Mouse (Mus musculus): ENCODE data around the gene Mlycd. TPM values are rescaled to one million over a fixed set of nuclear protein-coding genes. Genes with fewer than 3 reads are reported as not detected.

Gene Mlycd
- total RNA-seq, 1 experiment = 4.9 TPM

- no peak for TF ChIP-seq CHD2 (IDR thresholded peaks at IDR 0.05; ENCODE audit: low read depth, low read length)
- in situ Hi-C loops (cut with MboI; ENCODE audit: low sequenced_read_pairs in 2 of 2, unreplicated experiment in 2 of 2) = no loop called here
- Histone ChIP-seq H3K4me1 (ENCODE audit: control insufficient read depth in 2 of 2, insufficient read depth in 2 of 2, low read length in 2 of 2, poor library complexity in 1 of 2) (peaks cover 0 to 8% of the 10 kb centered on the region in 2 experiments; a peak in 1 of 4 replicates), H3K9me3 (ENCODE audit: control insufficient read depth, insufficient read depth, low read depth, low read length) (no peaks in the 10 kb centered on the region), H3K36me3 (ENCODE audit: control insufficient read depth, insufficient read depth, low read length, poor library complexity, severe bottlenecking) (no peaks in the 10 kb centered on the region), H3K4me3 (ENCODE audit: insufficient read depth in 1 of 2, low read depth in 1 of 2, low read length in 2 of 2, poor library complexity in 1 of 2, severe bottlenecking in 1 of 2) (no peak overlapping the region), H3K27ac (ENCODE audit: insufficient read depth, low read depth, low read length, poor library complexity, severe bottlenecking) (no peak overlapping the region), H3K9ac (ENCODE audit: insufficient read depth, low read depth, low read length, poor library complexity, severe bottlenecking) (no peak overlapping the region)
- DNase-seq (ENCODE audit: low read depth, low spot score) = no peak
Observed at GRCm38 (mm10) chr8:119426069-119426735, 31.5 kb downstream of the Mlycd start.

GRCm38 (mm10) chr8:119427634-119428349, 33.1 kb downstream of the Mlycd start:
- no peak overlapping the region for H3K9ac ChIP-seq (ENCODE audit: insufficient read depth, low read depth, low read length, poor library complexity, severe bottlenecking)
- H3K4me3 ChIP-seq (ENCODE audit: insufficient read depth in 1 of 2, low read depth in 1 of 2, low read length in 2 of 2, poor library complexity in 1 of 2, severe bottlenecking in 1 of 2) = no peak overlapping the region
- H3K4me1 ChIP-seq (ENCODE audit: control insufficient read depth in 2 of 2, insufficient read depth in 2 of 2, low read length in 2 of 2, poor library complexity in 1 of 2) = peaks cover 0 to 5% of the 10 kb centered on the region in 2 experiments; a peak in 1 of 4 replicates
- no peaks in the 10 kb centered on the region for H3K36me3 ChIP-seq (ENCODE audit: control insufficient read depth, insufficient read depth, low read length, poor library complexity, severe bottlenecking)
- in situ Hi-C loops (cut with MboI; ENCODE audit: low sequenced_read_pairs in 2 of 2, unreplicated experiment in 2 of 2) = no loop called here
- no peak for DNase-seq (ENCODE audit: low read depth, low spot score)
- no peak overlapping the region for H3K27ac ChIP-seq (ENCODE audit: insufficient read depth, low read depth, low read length, poor library complexity, severe bottlenecking)
- TF ChIP-seq CHD2 (IDR thresholded peaks at IDR 0.05; ENCODE audit: low read depth, low read length) = no peak
- TF ChIP-seq HCFC1 (IDR thresholded peaks at IDR 0.05; ENCODE audit: borderline replicate concordance, insufficient read depth, low read length) = no peak
- no peak for TF ChIP-seq ZC3H11A (IDR thresholded peaks at IDR 0.05; ENCODE audit: borderline replicate concordance, low read depth, low read length)
- no peak for TF ChIP-seq ZNF384 (IDR thresholded peaks at IDR 0.05; ENCODE audit: low read depth, low read length)
- TF ChIP-seq MAFK (IDR thresholded peaks at IDR 0.05; ENCODE audit: insufficient read depth, low read depth, low read length) = no peak
- no peaks in the 10 kb centered on the region for H3K9me3 ChIP-seq (ENCODE audit: control insufficient read depth, insufficient read depth, low read depth, low read length)

- H3K9ac ChIP-seq (ENCODE audit: insufficient read depth, low read depth, low read length, poor library complexity, severe bottlenecking) = no peak overlapping the region
- H3K27ac ChIP-seq (ENCODE audit: insufficient read depth, low read depth, low read length, poor library complexity, severe bottlenecking) = no peak overlapping the region
- no peaks in the 10 kb centered on the region for H3K36me3 ChIP-seq (ENCODE audit: control insufficient read depth, insufficient read depth, low read length, poor library complexity, severe bottlenecking)
- H3K9me3 ChIP-seq (ENCODE audit: control insufficient read depth, insufficient read depth, low read depth, low read length) = no peaks in the 10 kb centered on the region
- no peak for TF ChIP-seq MAFK (IDR thresholded peaks at IDR 0.05; ENCODE audit: insufficient read depth, low read depth, low read length)
- no peak for TF ChIP-seq ZC3H11A (IDR thresholded peaks at IDR 0.05; ENCODE audit: borderline replicate concordance, low read depth, low read length)
- no peak for TF ChIP-seq HCFC1 (IDR thresholded peaks at IDR 0.05; ENCODE audit: borderline replicate concordance, insufficient read depth, low read length)
- no peak for TF ChIP-seq ZNF384 (IDR thresholded peaks at IDR 0.05; ENCODE audit: low read depth, low read length)
- TF ChIP-seq CHD2 (IDR thresholded peaks at IDR 0.05; ENCODE audit: low read depth, low read length) = no peak
- no peak for DNase-seq (ENCODE audit: low read depth, low spot score)
- H3K4me1 ChIP-seq (ENCODE audit: control insufficient read depth in 2 of 2, insufficient read depth in 2 of 2, low read length in 2 of 2, poor library complexity in 1 of 2) = peaks cover 0 to 5% of the 10 kb centered on the region in 2 experiments; a peak in 1 of 4 replicates
- in situ Hi-C loops (cut with MboI; ENCODE audit: low sequenced_read_pairs in 2 of 2, unreplicated experiment in 2 of 2) = no loop called here
- H3K4me3 ChIP-seq (ENCODE audit: insufficient read depth in 1 of 2, low read depth in 1 of 2, low read length in 2 of 2, poor library complexity in 1 of 2, severe bottlenecking in 1 of 2) = no peak overlapping the region
Observed at GRCm38 (mm10) chr8:119428350-119428740, 33.7 kb downstream of the Mlycd start.

GRCm38 (mm10) chr8:119428766-119429327, 34.2 kb downstream of the Mlycd start:
- no peak overlapping the region for H3K4me3 ChIP-seq (ENCODE audit: insufficient read depth in 1 of 2, low read depth in 1 of 2, low read length in 2 of 2, poor library complexity in 1 of 2, severe bottlenecking in 1 of 2)
- no peak for TF ChIP-seq HCFC1 (IDR thresholded peaks at IDR 0.05; ENCODE audit: borderline replicate concordance, insufficient read depth, low read length)
- TF ChIP-seq CHD2 (IDR thresholded peaks at IDR 0.05; ENCODE audit: low read depth, low read length) = no peak
- TF ChIP-seq ZC3H11A (IDR thresholded peaks at IDR 0.05; ENCODE audit: borderline replicate concordance, low read depth, low read length) = no peak
- TF ChIP-seq MAFK (IDR thresholded peaks at IDR 0.05; ENCODE audit: insufficient read depth, low read depth, low read length) = no peak
- TF ChIP-seq ZNF384 (IDR thresholded peaks at IDR 0.05; ENCODE audit: low read depth, low read length) = no peak
- peaks cover 0 to 3% of the 10 kb centered on the region in 2 experiments; a peak in 1 of 4 replicates for H3K4me1 ChIP-seq (ENCODE audit: control insufficient read depth in 2 of 2, insufficient read depth in 2 of 2, low read length in 2 of 2, poor library complexity in 1 of 2)
- no peaks in the 10 kb centered on the region for H3K9me3 ChIP-seq (ENCODE audit: control insufficient read depth, insufficient read depth, low read depth, low read length)
- DNase-seq (ENCODE audit: low read depth, low spot score) = no peak
- no peak overlapping the region for H3K27ac ChIP-seq (ENCODE audit: insufficient read depth, low read depth, low read length, poor library complexity, severe bottlenecking)
- H3K9ac ChIP-seq (ENCODE audit: insufficient read depth, low read depth, low read length, poor library complexity, severe bottlenecking) = no peak overlapping the region
- no peaks in the 10 kb centered on the region for H3K36me3 ChIP-seq (ENCODE audit: control insufficient read depth, insufficient read depth, low read length, poor library complexity, severe bottlenecking)
- in situ Hi-C loops (cut with MboI; ENCODE audit: low sequenced_read_pairs in 2 of 2, unreplicated experiment in 2 of 2) = no loop called here
